Comparison of ENCODE assay signal across 10 mouse cellular contexts in the genomic region with DNA sequence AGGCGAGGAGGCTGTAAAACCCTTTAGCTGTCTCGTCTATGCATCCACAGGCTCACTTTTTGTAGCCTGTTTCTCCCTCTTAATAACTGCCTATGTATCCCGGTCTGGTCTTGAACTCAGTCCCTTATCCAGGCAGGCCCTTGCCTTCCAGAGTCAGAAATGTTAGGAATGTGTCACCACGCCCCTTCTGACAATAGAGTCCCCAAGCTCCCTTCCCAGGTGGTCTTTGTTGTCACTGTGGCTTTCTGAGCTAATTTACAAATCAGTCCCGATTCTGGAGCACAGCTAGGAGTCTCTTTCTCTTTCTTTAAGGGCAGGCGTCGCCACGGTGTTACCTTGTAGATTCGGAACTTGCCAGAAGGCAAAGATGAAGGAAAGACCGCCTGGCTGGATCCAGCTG. TPM values are rescaled to one million over a fixed set of nuclear protein-coding genes. Genes with fewer than 3 reads are reported as not detected.
DNase-seq lines count a peak whose midpoint lies in the region; ATAC-seq and TF ChIP-seq lines count a peak whose summit lies in the region.
"Had no signal": no experiment of that assay in that cellular context is flagged by ENCODE, and none has a peak within 500 bp of the region (broad histone marks: within the 10 kb centered on the region; RNA-seq: fewer than 3 reads in every experiment).

No protein-coding gene starts in this region.

- WGBS in embryonic facial prominence, embryonic 12.5 days = 6% methylated on average over 10 of the region's 10 CpGs
- WGBS in intestine, postnatal 0 days = 17% methylated on average over 10 of the region's 10 CpGs
- WGBS in neural tube, embryonic 15.5 days = 3% methylated on average over 10 of the region's 10 CpGs

- H3K36me3 ChIP-seq in embryonic facial prominence, embryonic 12.5 days = no peaks in the 10 kb centered on the region
- H3K36me3 ChIP-seq in intestine, postnatal 0 days (ENCODE audit: control insufficient read depth, insufficient read depth) = no peaks in the 10 kb centered on the region
- H3K36me3 ChIP-seq in neural tube, embryonic 15.5 days = no peaks in the 10 kb centered on the region

- peaks cover 10% of the 10 kb centered on the region; the same call in 1 of the 2 replicates for H3K4me1 ChIP-seq in embryonic facial prominence, embryonic 12.5 days
- 0 out of 2 replicates have a peak, but pooled peaks cover 2% of the 10 kb centered on the region for H3K4me1 ChIP-seq in intestine, postnatal 0 days (replicated peaks; ENCODE audit: control insufficient read depth, insufficient read depth, low read length)
- peaks cover 17% of the 10 kb centered on the region for H3K4me1 ChIP-seq in neural tube, embryonic 15.5 days

- 0 out of 2 replicates have a peak, but pooled peaks have one; percentile 8 for ATAC-seq in embryonic facial prominence, embryonic 12.5 days (ENCODE audit: insufficient number of reproducible peaks, insufficient read depth, low FRiP score, low TSS enrichment)
- ATAC-seq in intestine, postnatal 0 days = no peak
- no peak for ATAC-seq in neural tube, embryonic 15.5 days (ENCODE audit: low FRiP score)

- intact Hi-C loops in left cerebral cortex, adult 2 months (cut with DNase I) = loop anchor here (5.0 kb wide), 1 partner anchor 177 kb away; a partner anchor contains a TSS
- intact Hi-C loops in left cerebral cortex, postnatal 14 days (cut with DNase I) = loop anchor here (5.0 kb wide), 1 partner anchor 102 kb away; no protein-coding TSS in a partner anchor

- no peak overlapping the region for H3K9ac ChIP-seq in embryonic facial prominence, embryonic 12.5 days
- no peak overlapping the region for H3K9ac ChIP-seq in intestine, postnatal 0 days (ENCODE audit: low read depth, low read length)
- peak overlapping the region; percentile 51 for H3K9ac ChIP-seq in neural tube, embryonic 15.5 days (replicated peaks)

- H3K27ac ChIP-seq in left cerebral cortex, adult 2 months = no peak overlapping the region
- no peak overlapping the region for H3K27ac ChIP-seq in embryonic facial prominence, embryonic 12.5 days
- no peak overlapping the region for H3K27ac ChIP-seq in intestine, postnatal 0 days (ENCODE audit: low read depth, low read length)
- H3K27ac ChIP-seq in neural tube, embryonic 15.5 days (replicated peaks) = peak overlapping the region; percentile 81

- no peaks in the 10 kb centered on the region for H3K9me3 ChIP-seq in embryonic facial prominence, embryonic 12.5 days
- no peaks in the 10 kb centered on the region for H3K9me3 ChIP-seq in intestine, postnatal 0 days (ENCODE audit: control insufficient read depth)
- no peaks in the 10 kb centered on the region for H3K9me3 ChIP-seq in neural tube, embryonic 15.5 days (replicated peaks)

- DNase-seq in left cerebral cortex, adult 2 months (ENCODE audit: extremely low spot score in 1 of 2, low spot score in 2 of 2) = no peak
- DNase-seq in left cerebral cortex, postnatal 14 days (ENCODE audit: low spot score in 2 of 2) = no peak
- no peak for DNase-seq in left cerebral cortex, adult 11 months (ENCODE audit: low spot score)
- no peak for DNase-seq in layer of hippocampus, postnatal 36 days
- no peak for DNase-seq in frontal cortex, postnatal 14 days (ENCODE audit: low spot score in 2 of 2)

- no peak for TF ChIP-seq CTCF in left cerebral cortex, adult 2 months (IDR thresholded peaks at IDR 0.05)
- no peak for TF ChIP-seq CTCF in intestine, postnatal 0 days (IDR thresholded peaks at IDR 0.05; ENCODE audit: low read depth)

- H3K27me3 ChIP-seq in embryonic facial prominence, embryonic 12.5 days = no peaks in the 10 kb centered on the region
- H3K27me3 ChIP-seq in intestine, postnatal 0 days (replicated peaks; ENCODE audit: control insufficient read depth, insufficient read depth, low read length) = no peaks in the 10 kb centered on the region
- no peaks in the 10 kb centered on the region for H3K27me3 ChIP-seq in neural tube, embryonic 15.5 days (replicated peaks)

- peak overlapping the region; percentile 81 for H3K4me2 ChIP-seq in embryonic facial prominence, embryonic 12.5 days (replicated peaks)
- H3K4me2 ChIP-seq in intestine, postnatal 0 days (replicated peaks; ENCODE audit: low read depth) = peak overlapping the region; percentile 91; the same call in 1 of the 2 replicates
- H3K4me2 ChIP-seq in neural tube, embryonic 15.5 days = peak overlapping the region; percentile 82

- peak overlapping the region; percentile 66 for H3K4me3 ChIP-seq in left cerebral cortex, adult 2 months
- H3K4me3 ChIP-seq in embryonic facial prominence, embryonic 12.5 days = peak overlapping the region; percentile 52
- H3K4me3 ChIP-seq in intestine, postnatal 0 days (ENCODE audit: low read depth, low read length) = no peak overlapping the region
- H3K4me3 ChIP-seq in neural tube, embryonic 15.5 days (replicated peaks) = peak overlapping the region; percentile 56

RNA-seq across cellular contexts. Expression of a gene that starts 8.7 kb away (rescaled TPM):
- total RNA-seq in left cerebral cortex, adult 2 months (2021) = 10 to 100 TPM; 59.5 to 63.7 TPM
- 10 to 100 TPM; 77.1 to 81.9 TPM for total RNA-seq in left cerebral cortex, postnatal 14 days (2021)
- 2.9 and 3.3 TPM in 2 replicates for polyA plus RNA-seq in embryonic facial prominence, embryonic 12.5 days (2016; fragmentation: Nextera tagmentation; extraction: Ambion mirVana)
- 0.55 and 0.58 TPM in 2 replicates for polyA plus RNA-seq in intestine, postnatal 0 days (2015; fragmentation: Nextera tagmentation; extraction: Ambion mirVana)
- 67.0 and 75.4 TPM in 2 replicates for polyA plus RNA-seq in neural tube, embryonic 15.5 days (2015; fragmentation: Nextera tagmentation; extraction: Ambion mirVana)
- 10 to 100 TPM; 84.8 to 92.0 TPM for total RNA-seq in layer of hippocampus, postnatal 36 days (2021)

RNA-seq across cellular contexts. Expression of a gene that starts 10.4 kb away (rescaled TPM):
- total RNA-seq in left cerebral cortex, adult 2 months (2021) = 1 to 10 TPM; 1.5 to 2.7 TPM
- total RNA-seq in left cerebral cortex, postnatal 14 days (2021) = 1 to 10 TPM; 2.3 TPM
- 0.86 and 1.1 TPM in 2 replicates for polyA plus RNA-seq in embryonic facial prominence, embryonic 12.5 days (2016; fragmentation: Nextera tagmentation; extraction: Ambion mirVana)
- 0.51 and 0.60 TPM in 2 replicates for polyA plus RNA-seq in intestine, postnatal 0 days (2015; fragmentation: Nextera tagmentation; extraction: Ambion mirVana)
- polyA plus RNA-seq in neural tube, embryonic 15.5 days (2015; fragmentation: Nextera tagmentation; extraction: Ambion mirVana) = 2.5 and 3.4 TPM in 2 replicates
- 1 to 10 TPM; 3.1 to 3.4 TPM for total RNA-seq in layer of hippocampus, postnatal 36 days (2021)
- total RNA-seq: megakaryocyte-erythroid progenitor cell, adult 5-6 weeks; MEL had no signal

RNA-seq across cellular contexts. Expression of a gene that starts 53.6 kb away (rescaled TPM):
- total RNA-seq in left cerebral cortex, adult 2 months (2021) = 100 to 1,000 TPM; 278 to 294 TPM
- total RNA-seq in left cerebral cortex, postnatal 14 days (2021) = 100 to 1,000 TPM; 269 to 330 TPM
- polyA plus RNA-seq in embryonic facial prominence, embryonic 12.5 days (2016; fragmentation: Nextera tagmentation; extraction: Ambion mirVana) = 2.3 and 2.6 TPM in 2 replicates
- polyA plus RNA-seq in intestine, postnatal 0 days (2015; fragmentation: Nextera tagmentation; extraction: Ambion mirVana) = 0.35 and 0.54 TPM in 2 replicates
- polyA plus RNA-seq in neural tube, embryonic 15.5 days (2015; fragmentation: Nextera tagmentation; extraction: Ambion mirVana) = 11.0 and 14.9 TPM in 2 replicates
- total RNA-seq in layer of hippocampus, postnatal 36 days (2021) = 100 to 1,000 TPM; 311 to 332 TPM
- total RNA-seq: megakaryocyte-erythroid progenitor cell, adult 5-6 weeks had no signal
